8 mouse cellular contexts compared by ENCODE assay signal in the genomic region with DNA sequence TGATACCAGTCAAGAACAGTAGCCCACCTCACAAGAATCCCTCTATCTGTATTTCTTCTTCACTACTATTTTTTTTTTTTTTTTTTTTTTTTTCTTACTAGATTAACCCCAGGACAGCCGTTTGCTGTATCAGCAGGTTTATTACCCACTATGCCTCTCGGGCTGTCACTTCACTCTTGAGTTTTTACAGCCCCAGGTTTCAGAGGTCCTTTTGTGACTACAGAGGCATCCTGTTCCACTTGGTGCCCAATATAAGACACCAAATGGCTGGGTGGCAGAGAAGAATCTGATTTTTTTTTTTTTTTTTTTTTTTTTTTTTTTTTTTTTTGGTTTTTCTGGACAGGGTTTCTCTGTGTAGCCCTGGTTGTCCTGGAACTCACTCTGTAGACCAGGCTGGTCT. TPM values are rescaled to one million over a fixed set of nuclear protein-coding genes. Genes with fewer than 3 reads are reported as not detected.
A peak's percentile ranks its signal among the peaks of the same experiment; 100 is the strongest.
DNase-seq lines count a peak whose midpoint lies in the region; ATAC-seq and TF ChIP-seq lines count a peak whose summit lies in the region.

No protein-coding gene starts in this region.

- peaks cover 17% of the 10 kb centered on the region for H3K27me3 ChIP-seq in heart, embryonic 10.5 days (ENCODE audit: insufficient read depth, poor library complexity, severe bottlenecking)
- peaks cover 10% of the 10 kb centered on the region; the same call in 1 of the 2 replicates for H3K27me3 ChIP-seq in thymus, adult 2 months (ENCODE audit: control insufficient read depth, insufficient read depth, low read length)
- peaks cover 59% of the 10 kb centered on the region for H3K27me3 ChIP-seq in liver, embryonic 15.5 days

- no peak for TF ChIP-seq CTCF in thymus, adult 2 months (IDR thresholded peaks at IDR 0.05; ENCODE audit: borderline replicate concordance, control insufficient read depth, extremely low read depth, insufficient read depth, low read length, poor library complexity)

- H3K4me2 ChIP-seq in liver, embryonic 15.5 days = peak overlapping the region; percentile 64

- H3K4me3 ChIP-seq in heart, embryonic 10.5 days = peak overlapping the region; percentile 89
- peak overlapping the region; percentile 66; the same call in 1 of the 2 replicates for H3K4me3 ChIP-seq in thymus, adult 2 months (ENCODE audit: control insufficient read depth, insufficient read depth, low read length)
- peak overlapping the region; percentile 59 for H3K4me3 ChIP-seq in liver, embryonic 15.5 days (replicated peaks)

- no peak for ATAC-seq in liver, embryonic 15.5 days (ENCODE audit: insufficient read depth)

- peaks cover 21% of the 10 kb centered on the region; the same call in 1 of the 2 replicates for H3K4me1 ChIP-seq in heart, embryonic 10.5 days
- peaks cover 13% of the 10 kb centered on the region for H3K4me1 ChIP-seq in thymus, adult 2 months (replicated peaks; ENCODE audit: control insufficient read depth, insufficient read depth, low read length)
- H3K4me1 ChIP-seq in liver, embryonic 15.5 days (replicated peaks) = peaks cover 23% of the 10 kb centered on the region

- no peaks in the 10 kb centered on the region for H3K9me3 ChIP-seq in heart, embryonic 10.5 days
- no peaks in the 10 kb centered on the region for H3K9me3 ChIP-seq in liver, embryonic 15.5 days (replicated peaks)

- no peak for DNase-seq in heart, embryonic 10.5 days (ENCODE audit: low spot score)
- no peak for DNase-seq in heart, adult 9 months (ENCODE audit: low spot score in 2 of 2)
- DNase-seq in thymus, adult 2 months = no peak
- no peak for DNase-seq in thymus, postnatal 36 days
- DNase-seq in right cerebral cortex, postnatal 14 days = no peak
- DNase-seq in urinary bladder, adult 2 months (ENCODE audit: low spot score) = no peak
- no peak for DNase-seq in lung, postnatal 36 days

- no peak for TF ChIP-seq POLR2A in thymus, adult 2 months (IDR thresholded peaks at IDR 0.05; ENCODE audit: control insufficient read depth, extremely low read depth, insufficient read depth, low read length, poor library complexity)

- 0 out of 2 replicates have a peak overlapping the region, but pooled peaks have one; percentile 88 for H3K27ac ChIP-seq in heart, embryonic 10.5 days
- H3K27ac ChIP-seq in thymus, adult 2 months (ENCODE audit: control insufficient read depth, insufficient read depth, low read length) = no peak overlapping the region
- H3K27ac ChIP-seq in liver, embryonic 15.5 days (replicated peaks) = no peak overlapping the region

- peaks cover 8% of the 10 kb centered on the region; the same call in 1 of the 2 replicates for H3K36me3 ChIP-seq in heart, embryonic 10.5 days
- no peaks in the 10 kb centered on the region for H3K36me3 ChIP-seq in thymus, adult 2 months (ENCODE audit: control insufficient read depth, insufficient read depth, low read length)
- no peaks in the 10 kb centered on the region for H3K36me3 ChIP-seq in liver, embryonic 15.5 days (replicated peaks)

- WGBS in heart, embryonic 10.5 days = 6% methylated on average over 2 of the region's 2 CpGs
- 16% methylated on average over 2 of the region's 2 CpGs for WGBS in thymus, adult 2 months
- WGBS in liver, embryonic 15.5 days (ENCODE audit: insufficient replicate concordance) = 2% methylated on average over 2 of the region's 2 CpGs

- no peak overlapping the region for H3K9ac ChIP-seq in liver, embryonic 15.5 days

RNA-seq across cellular contexts. Expression of a gene that starts 1.6 kb away (rescaled TPM):
- polyA plus RNA-seq in heart, embryonic 10.5 days (2016; fragmentation: Nextera tagmentation; extraction: Ambion mirVana) = 5.3 and 9.3 TPM in 2 replicates
- 1.6 and 1.9 TPM in 2 replicates for polyA plus RNA-seq in thymus, adult 2 months (2012; rRNA removed)
- polyA plus RNA-seq in liver, embryonic 15.5 days (2015; fragmentation: Nextera tagmentation; extraction: Ambion mirVana) = 3.4 and 4.2 TPM in 2 replicates
- 7.2 and 8.9 TPM in 2 replicates for polyA plus RNA-seq in urinary bladder, adult 2 months (2012; rRNA removed)

RNA-seq across cellular contexts. Expression of a gene that starts 26.4 kb away (rescaled TPM):
- 31.7 and 33.2 TPM in 2 replicates for polyA plus RNA-seq in heart, embryonic 10.5 days (2016; fragmentation: Nextera tagmentation; extraction: Ambion mirVana)
- 7.9 and 9.4 TPM in 2 replicates for polyA plus RNA-seq in thymus, adult 2 months (2012; rRNA removed)
- polyA plus RNA-seq in liver, embryonic 15.5 days (2015; fragmentation: Nextera tagmentation; extraction: Ambion mirVana) = 14.1 and 14.9 TPM in 2 replicates
- 15.9 and 17.9 TPM in 2 replicates for polyA plus RNA-seq in urinary bladder, adult 2 months (2012; rRNA removed)

RNA-seq across cellular contexts. Expression of a gene that starts 48.7 kb away (rescaled TPM):
- polyA plus RNA-seq in heart, embryonic 10.5 days (2016; fragmentation: Nextera tagmentation; extraction: Ambion mirVana) = 159 and 182 TPM in 2 replicates
- polyA plus RNA-seq in thymus, adult 2 months (2012; rRNA removed) = 19.4 and 21.0 TPM in 2 replicates
- 101 and 122 TPM in 2 replicates for polyA plus RNA-seq in liver, embryonic 15.5 days (2015; fragmentation: Nextera tagmentation; extraction: Ambion mirVana)
- polyA plus RNA-seq in urinary bladder, adult 2 months (2012; rRNA removed) = 46.5 and 47.4 TPM in 2 replicates

RNA-seq across cellular contexts. Expression of a gene that starts 48.7 kb away (rescaled TPM):
- 16.5 and 17.7 TPM in 2 replicates for polyA plus RNA-seq in heart, embryonic 10.5 days (2016; fragmentation: Nextera tagmentation; extraction: Ambion mirVana)
- 13.7 and 15.6 TPM in 2 replicates for polyA plus RNA-seq in thymus, adult 2 months (2012; rRNA removed)
- 10.0 and 11.5 TPM in 2 replicates for polyA plus RNA-seq in liver, embryonic 15.5 days (2015; fragmentation: Nextera tagmentation; extraction: Ambion mirVana)
- 12.8 and 13.6 TPM in 2 replicates for polyA plus RNA-seq in urinary bladder, adult 2 months (2012; rRNA removed)
